Mouse (Mus musculus) limb, embryonic 11.5 days (tissue): ENCODE data around the gene Magoh. TPM values are rescaled to one million over a fixed set of nuclear protein-coding genes. Genes with fewer than 3 reads are reported as not detected.
A peak's percentile ranks its signal among the peaks of the same experiment; 100 is the strongest.

Source experiments
- ATAC-seq: fragments of 200-750 bp; cut with Nextera tagmentation; 2 replicates; pipeline ENCODE4 v1.8.0; 2017; ENCODE audit warnings: low read depth; ENCODE audit not compliant: insufficient number of reproducible peaks, low FRiP score, low TSS enrichment
- DNase-seq: peaks from one replicate; pipeline ENCODE4 v3.0.0-alpha.2; 2015; ENCODE audit warnings: low spot score
- H3K27ac ChIP-seq: fragments of 300-500 bp; sonication (generic); replicated peaks from 2 replicates; pipeline ENCODE4 v1.5.1; 2014; ENCODE audit warnings: low read depth, mild to moderate bottlenecking, low read length
- H3K27me3 ChIP-seq: fragments of 300-500 bp; sonication (generic); 2 replicates; pipeline ENCODE4 v1.6.1; 2014; ENCODE audit warnings: mild to moderate bottlenecking, low read length, mixed read lengths; ENCODE audit not compliant: control insufficient read depth, insufficient read depth
- H3K36me3 ChIP-seq: fragments of 300-500 bp; sonication (generic); 2 replicates; pipeline ENCODE4 v1.6.1; 2014; ENCODE audit warnings: mild to moderate bottlenecking, low read length, moderate library complexity, mixed read lengths; ENCODE audit not compliant: control insufficient read depth, insufficient read depth
- H3K4me1 ChIP-seq: fragments of 300-500 bp; sonication (generic); 2 replicates; pipeline ENCODE4 v1.6.1; 2014; ENCODE audit warnings: low read length, mixed read lengths; ENCODE audit not compliant: control insufficient read depth, insufficient read depth
- H3K4me2 ChIP-seq: fragments of 300-500 bp; sonication (generic); 2 replicates; pipeline ENCODE4 v1.6.1; 2014; ENCODE audit warnings: low read depth, mild to moderate bottlenecking, moderate library complexity; ENCODE audit not compliant: severe bottlenecking
- H3K4me3 ChIP-seq: fragments of 300-500 bp; sonication (generic); 2 replicates; pipeline ENCODE4 v1.5.1; 2014; ENCODE audit warnings: low read depth, low read length
- H3K9ac ChIP-seq: fragments of 300-500 bp; sonication (generic); 2 replicates; pipeline ENCODE4 v1.6.1; 2014; ENCODE audit warnings: mild to moderate bottlenecking, low read length
- H3K9me3 ChIP-seq: fragments of 300-500 bp; sonication (generic); 2 replicates; pipeline ENCODE4 v1.6.1; 2016; ENCODE audit warnings: low read length; ENCODE audit not compliant: control insufficient read depth
- WGBS: fragments of 180-500 bp; shearing (Covaris S2); extraction: QIAGEN DNeasy Blood & Tissue Kit; methylation state at CpG from one replicate; pipeline ENCODE4 v1.1.7; 2014; 5-methylcytosine and 5-hydroxymethylcytosine counted together
- polyA plus RNA-seq: library from polyadenylated mRNA; unstranded; fragments of >200 nt; fragmentation: Nextera tagmentation; extraction: Ambion mirVana; gene quantifications from 2 replicates; pipeline ENCODE4 v1.2.1, GENCODE M21; 2014

The Magoh gene
- polyA plus RNA-seq, 1 experiment from 2014 or later = 285 TPM

DNA sequence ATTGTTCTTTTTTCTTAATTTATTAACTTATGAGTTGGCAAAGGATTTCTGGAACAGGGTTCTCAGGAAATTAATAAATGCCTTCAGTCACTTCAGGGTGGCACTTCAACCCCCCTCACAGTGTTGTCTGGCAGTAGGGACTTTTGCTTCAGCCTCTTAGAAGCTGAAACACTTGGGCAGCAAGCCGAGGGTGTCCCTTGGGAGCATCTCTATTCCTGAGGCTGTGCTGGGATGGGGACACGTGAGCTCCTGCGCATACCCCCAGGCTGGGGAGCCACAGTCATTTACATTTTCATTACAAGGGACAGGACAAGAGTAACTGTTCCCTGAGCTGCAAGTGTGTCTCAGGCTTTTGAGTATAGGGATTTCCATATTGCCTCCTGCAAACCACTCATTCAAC lies 41.6 kb upstream of the Magoh start:
- ATAC-seq (no peak), DNase-seq (no peak)
- Histone ChIP-seq H3K4me2 (no peak overlapping the region), H3K4me1 (no peaks in the 10 kb centered on the region), H3K36me3 (no peaks in the 10 kb centered on the region), H3K9ac (no peak overlapping the region), H3K27ac (no peak overlapping the region), H3K4me3 (no peak overlapping the region), H3K9me3 (no peaks in the 10 kb centered on the region), H3K27me3 (no peaks in the 10 kb centered on the region)
- 86% methylated on average over 3 of the region's 3 CpGs for WGBS

DNA sequence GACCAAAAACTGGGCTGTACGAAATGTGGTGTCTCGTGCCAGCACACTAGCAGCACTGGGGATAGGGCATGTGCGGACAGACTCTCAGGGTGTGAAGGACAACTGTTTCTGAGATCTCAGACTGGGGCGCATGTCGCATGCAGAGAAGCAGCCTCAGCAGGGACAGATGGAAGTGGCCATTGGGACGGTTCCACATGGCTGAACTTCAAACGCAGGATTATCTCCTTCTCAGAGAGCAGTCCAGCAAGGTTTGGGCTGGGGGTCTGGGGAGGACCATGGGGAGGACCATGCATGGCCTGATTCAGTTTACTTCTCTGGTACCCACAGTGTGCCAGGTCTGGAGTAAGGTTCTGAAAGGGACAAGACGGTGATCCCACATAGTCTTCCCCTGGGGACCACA lies 35.9 kb upstream of the Magoh start:
- H3K4me3 ChIP-seq = no peak overlapping the region
- no peaks in the 10 kb centered on the region for H3K9me3 ChIP-seq
- no peaks in the 10 kb centered on the region for H3K4me1 ChIP-seq
- ATAC-seq (no peak), DNase-seq (no peak)
- WGBS = 87% methylated on average over 8 of the region's 8 CpGs
- no peak overlapping the region for H3K9ac ChIP-seq
- H3K27me3 ChIP-seq = peaks cover 15% of the 10 kb centered on the region; the same call in 1 of the 2 replicates
- no peak overlapping the region for H3K4me2 ChIP-seq
- no peaks in the 10 kb centered on the region for H3K36me3 ChIP-seq
- no peak overlapping the region for H3K27ac ChIP-seq

DNA sequence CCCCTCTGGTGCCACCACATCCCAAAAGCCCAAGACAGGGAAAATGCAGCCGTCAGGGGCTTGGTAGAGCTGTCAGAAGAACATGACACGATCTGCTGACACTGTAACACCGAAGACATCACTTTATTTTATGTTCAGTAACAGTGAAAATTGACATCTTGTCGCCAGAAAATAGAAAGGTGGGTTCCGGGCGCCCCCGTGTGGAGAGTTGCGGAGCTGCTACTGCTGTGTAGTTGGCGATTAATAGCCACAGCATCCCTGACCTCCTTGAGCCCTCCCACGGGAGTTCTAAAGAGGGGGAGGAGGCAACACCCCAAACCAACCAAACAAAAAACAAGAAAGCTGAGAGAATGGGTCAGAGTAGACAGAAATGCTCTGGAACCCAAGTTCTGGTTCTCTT lies 34.6 kb upstream of the Magoh start:
- no peaks in the 10 kb centered on the region for H3K4me1 ChIP-seq
- no peak overlapping the region for H3K9ac ChIP-seq
- peaks cover 15% of the 10 kb centered on the region; the same call in 1 of the 2 replicates for H3K27me3 ChIP-seq
- no peaks in the 10 kb centered on the region for H3K36me3 ChIP-seq
- H3K9me3 ChIP-seq = no peaks in the 10 kb centered on the region
- no peak overlapping the region for H3K4me2 ChIP-seq
- no peak overlapping the region for H3K27ac ChIP-seq
- no peak overlapping the region for H3K4me3 ChIP-seq
- peak; percentile 92 for DNase-seq
- 4% methylated on average over 10 of the region's 10 CpGs for WGBS
- no peak for ATAC-seq

DNA sequence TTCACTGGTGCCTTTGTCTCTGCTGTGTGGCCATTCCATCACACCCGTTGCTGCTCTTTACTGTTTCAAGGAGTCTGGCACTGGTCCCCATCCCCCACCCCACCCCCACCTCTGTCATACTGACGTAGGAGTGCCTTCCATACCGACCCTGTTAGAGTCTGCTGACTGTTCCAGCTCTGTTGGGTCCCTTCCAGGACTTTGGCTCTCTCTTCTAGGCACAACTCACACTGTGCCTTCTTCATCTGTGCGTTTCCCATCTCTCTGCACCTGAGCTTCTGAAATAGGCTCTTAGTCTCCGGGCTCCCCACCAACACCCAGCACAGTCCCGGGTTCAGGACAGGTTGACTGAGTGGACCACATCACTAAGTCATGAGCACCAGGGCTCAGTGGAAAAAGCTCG lies 32.8 kb upstream of the Magoh start:
- no peak overlapping the region for H3K27ac ChIP-seq
- no peak overlapping the region for H3K9ac ChIP-seq
- ATAC-seq = no peak
- no peaks in the 10 kb centered on the region for H3K36me3 ChIP-seq
- DNase-seq = no peak
- WGBS = 76% methylated on average over 7 of the region's 7 CpGs
- no peaks in the 10 kb centered on the region for H3K9me3 ChIP-seq
- peaks cover 15% of the 10 kb centered on the region; the same call in 1 of the 2 replicates for H3K27me3 ChIP-seq
- H3K4me3 ChIP-seq = no peak overlapping the region
- H3K4me2 ChIP-seq = no peak overlapping the region
- no peaks in the 10 kb centered on the region for H3K4me1 ChIP-seq

DNA sequence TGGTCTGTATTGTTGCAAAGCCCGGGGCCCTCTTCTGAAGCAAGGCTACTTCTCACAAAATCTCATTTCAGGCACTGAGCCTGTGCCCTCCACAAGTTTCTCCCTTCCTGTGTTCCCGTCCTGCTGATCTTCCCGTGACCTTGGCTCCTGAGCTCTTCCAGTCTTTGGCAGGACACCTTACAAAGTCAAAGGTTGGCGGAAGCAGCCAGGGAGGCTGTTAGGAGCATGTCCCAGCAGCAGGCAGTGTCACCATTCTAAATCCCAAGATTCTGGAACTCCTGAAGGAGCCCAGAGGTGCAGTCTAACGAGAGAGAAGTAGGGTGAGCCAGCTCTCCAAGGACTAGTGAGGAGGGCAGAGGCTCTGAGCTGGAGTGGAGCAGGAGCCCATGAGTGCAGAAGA lies 31.0 kb upstream of the Magoh start:
- H3K36me3 ChIP-seq = no peaks in the 10 kb centered on the region

GRCm38 (mm10) chr4:107849621-107850020 lies 29.9 kb upstream of the Magoh start:
- WGBS = 72% methylated on average over 9 of the region's 9 CpGs
- Histone ChIP-seq H3K4me3 (no peak overlapping the region), H3K4me2 (no peak overlapping the region), H3K27ac (no peak overlapping the region), H3K9me3 (no peaks in the 10 kb centered on the region), H3K4me1 (no peaks in the 10 kb centered on the region), H3K27me3 (peaks cover 15% of the 10 kb centered on the region; the same call in 1 of the 2 replicates), H3K36me3 (no peaks in the 10 kb centered on the region), H3K9ac (no peak overlapping the region)
- no peak for ATAC-seq
- DNase-seq = no peak

More for the DNA sequence above, 31.0 kb upstream of the Magoh start:
- Histone ChIP-seq H3K27ac (no peak overlapping the region), H3K27me3 (peaks cover 15% of the 10 kb centered on the region; the same call in 1 of the 2 replicates), H3K9me3 (no peaks in the 10 kb centered on the region), H3K4me3 (no peak overlapping the region), H3K4me1 (no peaks in the 10 kb centered on the region), H3K4me2 (no peak overlapping the region), H3K9ac (no peak overlapping the region)
- DNase-seq (no peak), ATAC-seq (no peak)
- WGBS = 89% methylated on average over 5 of the region's 5 CpGs

- Histone ChIP-seq H3K9ac (no peak overlapping the region), H3K4me3 (no peak overlapping the region), H3K27me3 (peaks cover 15% of the 10 kb centered on the region; the same call in 1 of the 2 replicates), H3K36me3 (no peaks in the 10 kb centered on the region), H3K4me2 (no peak overlapping the region), H3K27ac (no peak overlapping the region), H3K4me1 (no peaks in the 10 kb centered on the region), H3K9me3 (no peaks in the 10 kb centered on the region)
- ATAC-seq (no peak), DNase-seq (no peak)
- 92% methylated on average over 8 of the region's 8 CpGs for WGBS
Observed at GRCm38 (mm10) chr4:107850091-107850490, 29.5 kb upstream of the Magoh start.

DNA sequence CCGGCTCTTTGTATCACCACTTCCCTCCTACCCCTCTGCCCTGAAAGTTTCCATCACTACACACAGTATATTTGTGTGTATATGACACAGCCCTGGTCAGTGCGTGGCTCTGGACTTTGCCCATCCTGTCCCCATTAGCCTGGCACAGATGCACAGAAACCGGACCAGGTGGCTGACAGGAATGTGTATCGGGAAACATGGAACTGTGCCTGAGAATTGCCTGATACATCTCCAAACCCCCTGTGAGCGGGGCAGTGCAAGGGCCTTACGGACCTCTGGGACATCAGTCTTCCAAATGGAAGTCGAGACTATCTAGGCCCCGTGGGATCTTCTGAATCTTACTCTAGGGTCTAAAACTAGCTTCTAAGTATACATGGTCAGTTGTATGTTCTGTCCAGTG lies 26.2 kb upstream of the Magoh start:
- H3K4me3 ChIP-seq = no peak overlapping the region
- H3K36me3 ChIP-seq = no peaks in the 10 kb centered on the region; the same call in 1 of the 2 replicates
- no peaks in the 10 kb centered on the region for H3K4me1 ChIP-seq
- DNase-seq = no peak
- no peaks in the 10 kb centered on the region for H3K27me3 ChIP-seq
- no peak overlapping the region for H3K4me2 ChIP-seq
- H3K27ac ChIP-seq = no peak overlapping the region
- no peak for ATAC-seq
- H3K9me3 ChIP-seq = no peaks in the 10 kb centered on the region
- WGBS = 93% methylated on average over 8 of the region's 8 CpGs
- H3K9ac ChIP-seq = no peak overlapping the region

DNA sequence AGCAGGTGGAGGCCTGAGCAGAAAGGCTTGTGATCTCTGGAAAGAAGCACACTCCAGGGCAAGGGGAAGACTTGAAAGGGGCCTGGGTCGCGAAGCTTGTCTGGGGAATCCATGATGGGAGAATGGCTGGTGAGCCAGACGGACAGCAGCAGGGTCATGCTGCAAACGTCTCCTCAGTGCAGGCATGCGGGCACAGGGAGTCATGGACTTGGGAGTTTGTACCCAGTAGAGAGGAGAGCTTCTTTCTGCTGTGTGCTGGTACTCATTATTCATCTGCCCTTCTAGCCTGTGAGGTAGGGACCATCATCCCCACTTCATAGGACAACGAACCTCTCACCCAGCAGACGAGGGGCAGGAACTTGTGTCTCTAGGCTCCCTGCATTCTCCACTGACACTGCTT lies 25.7 kb upstream of the Magoh start:
- no peak overlapping the region for H3K9ac ChIP-seq
- no peaks in the 10 kb centered on the region for H3K9me3 ChIP-seq
- ATAC-seq (no peak), DNase-seq (no peak)
- H3K4me3 ChIP-seq = no peak overlapping the region
- H3K4me2 ChIP-seq = no peak overlapping the region
- H3K36me3 ChIP-seq = no peaks in the 10 kb centered on the region; the same call in 1 of the 2 replicates
- H3K27ac ChIP-seq = no peak overlapping the region
- no peaks in the 10 kb centered on the region for H3K4me1 ChIP-seq
- no peaks in the 10 kb centered on the region for H3K27me3 ChIP-seq
- 89% methylated on average over 7 of the region's 7 CpGs for WGBS
